Mouse (Mus musculus): ENCODE measurements at regions not wholly inside any gene's neighbourhood (a gene's known extent, or its start where the extent isn't known, plus 50 kb on each side); places are given as distances from the start of the nearest gene placed in this dataset.
A peak's percentile ranks its signal among the peaks of the same experiment; 100 is the strongest.

DNA sequence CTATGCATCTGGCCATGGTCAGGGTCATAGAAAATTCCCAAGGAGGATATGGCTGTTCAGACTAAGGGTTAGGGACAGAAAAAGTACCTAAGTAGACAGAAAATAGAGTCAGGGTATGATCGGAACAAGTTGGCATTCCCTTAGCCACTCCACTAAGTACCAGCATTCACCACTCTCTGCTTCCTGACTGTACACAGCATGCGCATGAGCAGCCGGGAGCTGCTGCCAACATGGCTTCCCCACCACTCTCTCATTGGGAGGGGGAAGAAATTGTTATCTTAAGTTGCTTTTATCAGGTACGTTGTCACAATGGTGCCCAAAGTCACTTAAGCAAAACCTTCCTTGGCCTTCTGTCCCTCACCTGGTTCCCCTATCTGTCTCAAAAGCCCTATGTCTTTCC is 282.0 kb upstream of the Hs6st1 start:
- DNase-seq (ENCODE audit: low spot score) = no peak
- H3K36me3 ChIP-seq = no peaks in the 10 kb centered on the region
- no peak overlapping the region for H3K27ac ChIP-seq (replicated peaks)
- 95% methylated on average over 4 of the region's 4 CpGs for WGBS
- H3K4me3 ChIP-seq = no peak overlapping the region
- no peaks in the 10 kb centered on the region for H3K27me3 ChIP-seq (ENCODE audit: low read depth, poor library complexity, severe bottlenecking)
- H3K4me1 ChIP-seq = peaks cover 6% of the 10 kb centered on the region; the same call in 1 of the 2 replicates
- peaks cover 3% of the 10 kb centered on the region; the same call in 1 of the 2 replicates for H3K9me3 ChIP-seq (replicated peaks)

GRCm38 (mm10) chr1:35786668-35787213 is 281.5 kb upstream of the Hs6st1 start:
- DNase-seq (ENCODE audit: low spot score) = no peak
- H3K4me1 ChIP-seq = peaks cover 6% of the 10 kb centered on the region; the same call in 1 of the 2 replicates
- 62% methylated on average over 8 of the region's 8 CpGs for WGBS
- no peak overlapping the region for H3K4me3 ChIP-seq
- H3K9me3 ChIP-seq (replicated peaks) = peaks cover 3% of the 10 kb centered on the region; the same call in 1 of the 2 replicates
- no peaks in the 10 kb centered on the region for H3K36me3 ChIP-seq
- H3K27ac ChIP-seq (replicated peaks) = no peak overlapping the region
- no peaks in the 10 kb centered on the region for H3K27me3 ChIP-seq (ENCODE audit: low read depth, poor library complexity, severe bottlenecking)

GRCm38 (mm10) chr1:35797064-35797463 is 271.1 kb upstream of the Hs6st1 start:
- 86% methylated on average over 2 of the region's 2 CpGs for WGBS
- no peaks in the 10 kb centered on the region for H3K27me3 ChIP-seq (ENCODE audit: low read depth, poor library complexity, severe bottlenecking)
- DNase-seq (ENCODE audit: low spot score) = no peak
- H3K9me3 ChIP-seq (replicated peaks) = peaks cover 3% of the 10 kb centered on the region; the same call in 1 of the 2 replicates
- H3K4me1 ChIP-seq = no peaks in the 10 kb centered on the region
- no peaks in the 10 kb centered on the region for H3K36me3 ChIP-seq
- no peak overlapping the region for H3K4me3 ChIP-seq
- no peak overlapping the region for H3K27ac ChIP-seq (replicated peaks)

GRCm38 (mm10) chr1:35797526-35797925 is 270.7 kb upstream of the Hs6st1 start:
- H3K36me3 ChIP-seq = no peaks in the 10 kb centered on the region
- no peaks in the 10 kb centered on the region for H3K4me1 ChIP-seq
- no peaks in the 10 kb centered on the region for H3K27me3 ChIP-seq (ENCODE audit: low read depth, poor library complexity, severe bottlenecking)
- peaks cover 3% of the 10 kb centered on the region; the same call in 1 of the 2 replicates for H3K9me3 ChIP-seq (replicated peaks)
- no peak for DNase-seq (ENCODE audit: low spot score)
- WGBS = 81% methylated on average over 2 of the region's 2 CpGs
- no peak overlapping the region for H3K4me3 ChIP-seq
- H3K27ac ChIP-seq (replicated peaks) = no peak overlapping the region

DNA sequence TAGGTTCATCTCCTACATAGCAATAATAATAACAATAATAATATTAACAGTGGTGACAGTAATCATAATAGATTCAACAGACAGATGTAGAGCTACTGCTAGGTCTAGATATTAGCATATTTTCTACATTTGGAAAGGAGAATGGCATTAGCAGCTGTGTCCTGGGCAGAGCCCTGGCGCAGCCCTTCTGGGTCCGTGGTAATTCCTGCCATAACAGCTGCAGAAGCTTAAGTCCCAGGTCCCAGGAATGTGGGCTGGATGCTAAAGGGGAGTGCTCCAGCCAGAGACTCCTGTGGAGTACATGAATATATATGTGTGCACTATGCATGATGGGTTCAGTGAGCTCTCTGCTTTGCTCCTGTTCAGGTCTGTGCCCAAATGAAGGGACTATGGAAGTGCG is 262.7 kb upstream of the Hs6st1 start:
- DNase-seq (ENCODE audit: low spot score) = no peak
- H3K27ac ChIP-seq (replicated peaks) = no peak overlapping the region

GRCm38 (mm10) chr1:35806329-35806728 is 261.9 kb upstream of the Hs6st1 start:
- H3K9me3 ChIP-seq (replicated peaks) = peaks cover 3% of the 10 kb centered on the region; the same call in 1 of the 2 replicates
- no peaks in the 10 kb centered on the region for H3K36me3 ChIP-seq
- 81% methylated on average over 2 of the region's 2 CpGs for WGBS
- H3K27me3 ChIP-seq (ENCODE audit: low read depth, poor library complexity, severe bottlenecking) = no peaks in the 10 kb centered on the region
- DNase-seq (ENCODE audit: low spot score) = no peak
- H3K4me3 ChIP-seq = no peak overlapping the region
- H3K27ac ChIP-seq (replicated peaks) = no peak overlapping the region
- H3K4me1 ChIP-seq = peaks cover 6% of the 10 kb centered on the region

More for the DNA sequence above, 262.7 kb upstream of the Hs6st1 start:
- Histone ChIP-seq H3K27me3 (ENCODE audit: low read depth, poor library complexity, severe bottlenecking) (no peaks in the 10 kb centered on the region), H3K36me3 (no peaks in the 10 kb centered on the region), H3K4me3 (no peak overlapping the region), H3K4me1 (no peaks in the 10 kb centered on the region), H3K9me3 (replicated peaks) (peaks cover 3% of the 10 kb centered on the region; the same call in 1 of the 2 replicates)
- WGBS = 77% methylated on average over 3 of the region's 3 CpGs

- Histone ChIP-seq H3K36me3 (no peaks in the 10 kb centered on the region), H3K4me3 (no peak overlapping the region), H3K9me3 (replicated peaks) (peaks cover under 1% of the 10 kb centered on the region; the same call in 1 of the 2 replicates), H3K4me1 (peaks cover 10% of the 10 kb centered on the region), H3K27ac (replicated peaks) (no peak overlapping the region), H3K27me3 (ENCODE audit: low read depth, poor library complexity, severe bottlenecking) (no peaks in the 10 kb centered on the region)
- no peak for DNase-seq (ENCODE audit: low spot score)
- WGBS = 53% methylated on average over 1 of the region's 1 CpGs
Observed at GRCm38 (mm10) chr1:35806731-35807130, 261.5 kb upstream of the Hs6st1 start.

GRCm38 (mm10) chr1:35808894-35809293 is 259.3 kb upstream of the Hs6st1 start:
- H3K27me3 ChIP-seq (ENCODE audit: low read depth, poor library complexity, severe bottlenecking) = no peaks in the 10 kb centered on the region
- H3K4me3 ChIP-seq = no peak overlapping the region
- H3K36me3 ChIP-seq = no peaks in the 10 kb centered on the region
- no peaks in the 10 kb centered on the region for H3K9me3 ChIP-seq (replicated peaks)
- DNase-seq (ENCODE audit: low spot score) = no peak
- 91% methylated on average over 4 of the region's 4 CpGs for WGBS
- H3K27ac ChIP-seq (replicated peaks) = no peak overlapping the region
- peaks cover 12% of the 10 kb centered on the region for H3K4me1 ChIP-seq

DNA sequence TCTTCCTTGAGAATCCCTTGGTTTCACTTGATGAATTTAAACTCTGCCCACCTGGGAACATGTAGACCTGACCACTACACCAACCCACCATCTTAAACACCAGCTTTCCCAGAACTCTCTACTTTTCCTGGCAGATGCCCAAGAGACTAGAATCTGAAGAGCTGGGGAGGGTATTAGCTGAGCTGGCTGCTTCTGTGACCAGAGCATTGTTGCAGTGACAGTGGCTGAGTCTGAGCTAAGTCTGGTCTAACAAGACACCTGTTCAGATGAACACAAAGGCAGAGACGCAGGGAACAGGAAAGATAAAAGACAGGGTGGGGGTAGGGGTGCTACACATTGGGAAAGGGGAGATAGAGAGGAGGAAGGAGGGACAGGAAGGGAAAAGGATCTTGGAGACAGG is 258.9 kb upstream of the Hs6st1 start:
- WGBS = 52% methylated on average over 1 of the region's 1 CpGs
- H3K4me3 ChIP-seq = no peak overlapping the region
- peak; percentile 5 for DNase-seq (ENCODE audit: low spot score)
- no peaks in the 10 kb centered on the region for H3K27me3 ChIP-seq (ENCODE audit: low read depth, poor library complexity, severe bottlenecking)
- no peak overlapping the region for H3K27ac ChIP-seq (replicated peaks)
- H3K9me3 ChIP-seq (replicated peaks) = no peaks in the 10 kb centered on the region
- no peaks in the 10 kb centered on the region for H3K36me3 ChIP-seq
- peaks cover 12% of the 10 kb centered on the region for H3K4me1 ChIP-seq

DNA sequence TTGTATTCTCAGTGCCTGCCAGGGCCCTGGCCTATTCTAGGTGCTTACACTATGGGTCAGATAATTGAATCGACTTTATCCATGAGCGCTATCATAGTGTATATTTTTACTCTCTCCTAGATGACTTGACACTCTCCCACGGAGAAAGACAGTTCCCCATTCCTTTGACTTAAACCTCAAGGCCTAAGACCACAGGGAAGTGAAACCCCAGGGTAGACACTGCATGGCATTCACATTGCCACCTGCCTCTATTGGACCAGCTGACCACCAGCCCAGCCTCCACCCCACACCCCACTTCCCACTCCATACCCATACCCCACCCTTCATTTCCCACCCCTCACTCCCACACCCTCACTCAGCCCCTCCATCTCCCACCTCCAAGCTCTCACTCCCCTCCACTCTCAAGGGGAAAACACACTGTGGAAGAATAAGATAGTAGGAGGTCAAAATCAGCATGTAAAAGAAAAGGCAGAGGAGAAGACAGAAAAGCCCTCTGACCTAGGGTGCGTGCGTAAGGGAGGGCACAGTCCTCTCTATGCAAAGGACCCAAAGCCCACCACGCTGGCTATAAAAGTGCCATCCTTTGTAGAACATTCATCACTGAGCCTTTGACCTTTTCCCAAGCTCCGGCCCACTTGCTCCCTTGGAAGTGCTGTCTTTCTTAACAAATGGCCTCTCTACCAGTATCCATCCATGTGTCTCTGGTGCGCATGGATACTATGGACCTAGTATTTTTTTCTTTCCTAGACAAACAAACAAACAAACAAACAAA is 257.4 kb upstream of the Hs6st1 start:
- Histone ChIP-seq H3K9me3 (replicated peaks) (no peaks in the 10 kb centered on the region), H3K4me3 (no peak overlapping the region), H3K4me1 (peaks cover 16% of the 10 kb centered on the region), H3K27ac (replicated peaks) (no peak overlapping the region), H3K36me3 (no peaks in the 10 kb centered on the region), H3K27me3 (ENCODE audit: low read depth, poor library complexity, severe bottlenecking) (no peaks in the 10 kb centered on the region)
- DNase-seq (ENCODE audit: low spot score) = no peak
- 92% methylated on average over 8 of the region's 8 CpGs for WGBS

- Histone ChIP-seq H3K9me3 (replicated peaks) (no peaks in the 10 kb centered on the region), H3K36me3 (no peaks in the 10 kb centered on the region), H3K27me3 (ENCODE audit: low read depth, poor library complexity, severe bottlenecking) (no peaks in the 10 kb centered on the region), H3K4me3 (no peak overlapping the region), H3K4me1 (peaks cover 19% of the 10 kb centered on the region), H3K27ac (replicated peaks) (peak overlapping the region; percentile 42)
- 68% methylated on average over 6 of the region's 6 CpGs for WGBS
- no peak for DNase-seq (ENCODE audit: low spot score)
Observed at GRCm38 (mm10) chr1:35811380-35811779, 256.8 kb upstream of the Hs6st1 start.

GRCm38 (mm10) chr1:35811795-35812194 is 256.4 kb upstream of the Hs6st1 start:
- Histone ChIP-seq H3K36me3 (no peaks in the 10 kb centered on the region), H3K27me3 (ENCODE audit: low read depth, poor library complexity, severe bottlenecking) (no peaks in the 10 kb centered on the region), H3K9me3 (replicated peaks) (no peaks in the 10 kb centered on the region), H3K27ac (replicated peaks) (peak overlapping the region; percentile 42; the same call in 1 of the 2 replicates), H3K4me3 (no peak overlapping the region), H3K4me1 (peaks cover 19% of the 10 kb centered on the region)
- DNase-seq (ENCODE audit: low spot score) = no peak
- 90% methylated on average over 7 of the region's 7 CpGs for WGBS

DNA sequence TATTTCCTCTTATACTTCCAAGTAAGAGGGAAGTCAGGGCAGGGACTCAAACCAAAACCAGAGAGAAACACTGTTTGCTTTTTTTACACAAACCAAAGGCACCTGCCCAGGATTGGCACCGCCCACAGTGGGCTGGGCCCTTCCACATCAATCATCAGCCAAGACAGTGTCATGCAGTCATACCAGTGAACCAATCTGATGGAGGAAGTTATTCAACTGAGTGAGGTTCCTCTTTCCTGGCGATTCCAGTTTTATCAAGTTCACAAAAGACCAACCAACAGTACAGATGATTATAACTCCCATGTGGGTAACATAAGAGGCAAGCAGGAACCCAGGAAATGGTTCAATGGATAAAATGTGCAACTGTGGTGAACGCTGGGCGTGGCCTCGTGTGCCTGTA is 254.6 kb upstream of the Hs6st1 start:
- Histone ChIP-seq H3K27ac (replicated peaks) (no peak overlapping the region), H3K27me3 (ENCODE audit: low read depth, poor library complexity, severe bottlenecking) (no peaks in the 10 kb centered on the region), H3K9me3 (replicated peaks) (no peaks in the 10 kb centered on the region), H3K4me3 (no peak overlapping the region), H3K36me3 (no peaks in the 10 kb centered on the region), H3K4me1 (peaks cover 19% of the 10 kb centered on the region)
- no peak for DNase-seq (ENCODE audit: low spot score)
- WGBS = 89% methylated on average over 5 of the region's 5 CpGs
